Mouse (Mus musculus): ENCODE data around the gene Nedd9.
"Not testable (repeated sequence)": the region's sequence is repeated elsewhere in the genome, so short reads cannot be mapped to it uniquely, and the experiment has no call there.

Nedd9 gene

DNA sequence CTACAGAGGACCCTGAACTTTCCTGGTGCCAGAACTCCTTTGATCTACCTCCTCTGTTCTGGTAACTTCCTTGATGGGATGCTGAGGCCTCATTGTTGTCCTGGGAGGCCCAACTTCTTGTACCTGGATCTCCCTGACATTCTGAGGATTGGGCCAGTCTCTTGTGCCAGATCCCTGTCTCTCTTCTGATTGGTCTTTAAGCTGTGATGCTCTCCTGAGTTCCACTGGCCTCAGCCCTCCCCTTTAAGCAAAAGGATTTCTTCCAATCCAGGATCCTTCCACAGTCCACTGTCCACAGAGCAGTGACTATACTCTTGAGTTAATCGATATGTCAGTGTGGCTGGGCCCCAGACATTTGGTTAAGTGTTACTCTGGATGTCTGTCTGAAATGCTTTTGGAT is 112.3 kb downstream of the Nedd9 start:
- DNase-seq (ENCODE audit: low read depth, low spot score) = no peak

DNA sequence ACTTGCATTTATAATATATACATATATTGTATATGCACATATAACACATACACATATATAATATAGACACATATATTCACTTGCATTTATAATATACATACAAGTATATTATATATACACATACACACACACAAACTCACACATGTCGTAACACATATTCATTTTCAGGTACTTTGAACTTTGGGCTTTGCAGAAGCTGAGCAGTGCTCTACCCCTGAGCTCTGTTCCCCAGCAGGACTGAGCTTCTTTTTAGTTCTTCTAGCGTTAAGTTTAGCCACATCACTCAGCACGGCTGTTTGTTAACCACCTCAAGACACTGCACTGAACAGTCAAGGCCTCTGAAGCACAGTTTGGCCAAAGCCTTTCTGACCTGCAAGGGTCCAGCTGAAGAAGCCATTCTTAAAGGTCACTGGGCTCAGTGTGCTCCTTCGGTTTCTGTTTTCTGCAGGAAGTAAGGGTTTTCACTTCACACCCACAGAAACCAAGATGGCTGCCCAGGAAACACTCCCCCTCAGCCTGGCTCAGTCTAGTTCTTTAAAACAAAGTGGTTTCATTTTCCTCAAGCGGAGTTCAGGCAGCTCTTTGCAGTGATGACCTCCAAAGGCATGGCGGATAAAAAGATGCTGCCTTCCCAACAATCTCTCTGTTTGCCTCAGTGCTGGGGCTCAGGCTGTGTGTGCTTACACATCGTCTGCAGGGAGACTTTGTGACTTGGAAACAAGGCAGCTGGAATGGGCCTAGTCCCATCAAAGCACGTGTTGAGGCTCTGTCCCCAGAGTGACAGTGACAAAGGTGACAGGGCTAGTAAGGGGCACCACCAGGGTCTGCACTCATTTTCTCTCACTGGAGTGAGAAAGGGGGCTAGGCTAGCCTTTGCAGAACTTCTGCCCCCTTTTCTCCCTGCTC is 114.4 kb downstream of the Nedd9 start:
- no peak for DNase-seq (ENCODE audit: low read depth, low spot score)

DNA sequence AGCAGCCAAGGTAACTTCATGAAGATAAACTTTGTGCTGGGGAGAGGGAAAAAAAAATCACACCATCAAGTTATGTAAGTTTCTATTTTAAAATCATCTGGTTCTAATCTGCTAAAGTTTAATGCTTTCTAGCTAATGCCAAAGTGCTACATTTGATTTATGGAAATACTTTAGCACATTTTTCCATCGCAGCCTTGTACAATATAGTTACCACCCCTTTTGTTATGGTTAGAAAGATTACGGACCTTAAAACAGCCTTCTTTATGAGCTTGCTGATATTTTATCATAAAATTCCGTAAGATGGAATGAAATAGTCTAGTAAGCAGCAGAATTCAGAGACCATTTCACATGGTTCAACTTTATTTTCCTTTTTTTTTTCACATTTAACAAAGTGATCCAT is 115.6 kb downstream of the Nedd9 start:
- DNase-seq (ENCODE audit: low read depth, low spot score) = no peak

DNA sequence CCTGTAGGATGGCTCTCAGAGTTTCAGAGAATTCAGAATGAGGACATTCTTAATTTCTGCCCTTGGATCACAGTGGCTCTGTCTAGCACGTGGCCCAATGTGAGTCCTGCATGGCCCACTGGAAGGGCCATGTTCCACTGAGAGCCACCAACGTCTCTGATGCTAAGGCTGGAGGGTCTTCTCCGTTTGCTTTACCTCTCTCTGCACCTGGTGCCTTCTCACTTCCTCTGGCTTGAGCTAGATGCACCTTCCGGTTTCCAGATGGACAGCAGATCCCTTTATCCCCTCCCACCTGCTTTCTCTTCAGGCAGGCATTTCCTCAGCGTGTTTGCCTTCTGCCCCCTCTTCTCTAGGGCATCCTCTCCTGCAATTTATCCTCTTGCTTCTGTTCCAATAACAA is 118.5 kb downstream of the Nedd9 start:
- DNase-seq (ENCODE audit: low read depth, low spot score) = no peak

DNA sequence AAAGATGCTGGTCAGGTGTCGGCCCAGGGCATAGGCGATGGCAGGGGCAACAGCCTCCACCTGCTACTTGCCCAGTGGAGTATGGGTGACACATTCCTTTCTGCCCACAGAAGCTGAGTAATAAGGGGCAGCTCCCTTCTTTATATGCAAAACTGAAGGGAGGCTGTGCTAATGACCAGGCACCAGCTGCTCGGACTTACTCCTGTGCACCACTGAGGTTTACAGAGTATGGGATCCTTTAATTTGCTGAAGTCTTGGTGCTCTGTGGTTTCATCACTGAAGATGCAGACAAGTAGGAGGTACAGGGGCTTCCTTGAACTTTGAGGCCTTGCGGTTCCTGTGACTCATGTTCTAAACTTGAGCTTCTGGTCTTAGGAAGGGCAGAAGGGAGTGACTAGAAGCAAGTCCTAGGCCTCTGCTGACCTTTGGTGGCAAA is 120.0 kb downstream of the Nedd9 start:
- DNase-seq (ENCODE audit: low read depth, low spot score) = no peak

DNA sequence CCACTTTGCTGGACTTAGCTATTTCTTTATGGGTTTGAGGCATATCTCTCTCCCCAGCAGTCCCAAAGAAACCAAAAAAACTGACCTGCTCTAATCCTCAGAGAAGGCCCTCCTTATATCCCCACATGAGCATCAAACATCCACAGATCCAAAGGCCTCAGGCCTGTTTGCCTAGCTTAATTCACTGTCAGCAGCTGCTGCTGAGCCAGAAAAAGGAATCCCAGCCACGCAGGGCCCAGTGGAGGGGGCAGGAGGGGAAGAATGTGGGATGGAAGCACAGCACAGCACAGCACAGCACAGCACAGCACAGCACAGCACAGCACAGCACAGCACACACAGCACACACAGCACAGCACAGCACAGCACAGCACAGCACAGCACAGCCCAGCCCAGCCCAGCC is 120.6 kb downstream of the Nedd9 start:
- DNase-seq (ENCODE audit: low read depth, low spot score) = not testable (repeated sequence)

DNA sequence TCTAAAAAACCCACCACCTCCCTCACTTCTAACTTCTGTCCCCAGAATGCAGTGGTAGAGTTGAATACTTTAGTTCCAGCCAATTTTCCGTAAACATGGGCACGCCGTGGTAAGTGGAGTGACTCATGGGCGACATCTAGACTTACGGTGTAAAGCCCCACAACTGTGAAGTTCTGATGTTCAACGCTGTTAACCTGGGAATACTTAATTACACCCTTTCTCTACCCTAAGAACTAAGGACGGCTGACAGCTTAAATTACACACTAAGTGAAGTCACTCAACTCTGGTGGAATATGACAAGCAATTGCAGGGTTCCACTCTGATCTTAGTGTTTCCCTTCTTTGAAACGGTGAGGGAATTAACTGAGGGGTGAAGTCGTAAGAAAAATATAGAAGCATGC is 122.9 kb downstream of the Nedd9 start:
- DNase-seq (ENCODE audit: low read depth, low spot score) = no peak

DNA sequence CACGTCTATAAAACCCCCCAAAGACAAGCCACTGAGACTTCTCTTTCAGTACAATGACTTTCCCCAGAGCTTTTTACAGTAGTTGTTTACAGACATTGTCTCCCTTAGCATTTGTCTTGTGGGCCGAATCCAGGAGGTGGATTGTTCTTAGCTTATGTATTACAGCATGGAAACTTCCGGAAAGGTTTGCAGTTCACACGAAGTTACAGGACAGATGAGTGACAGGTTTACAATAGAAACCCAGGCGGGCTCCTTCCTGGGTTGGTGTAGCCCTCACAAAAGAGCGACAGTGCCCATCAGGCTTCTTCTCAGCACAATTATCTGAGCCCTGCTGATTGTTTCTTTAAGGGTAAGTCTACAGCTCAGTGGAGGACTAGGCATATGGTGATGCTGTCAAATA is 124.3 kb downstream of the Nedd9 start:
- no peak for DNase-seq (ENCODE audit: low read depth, low spot score)

DNA sequence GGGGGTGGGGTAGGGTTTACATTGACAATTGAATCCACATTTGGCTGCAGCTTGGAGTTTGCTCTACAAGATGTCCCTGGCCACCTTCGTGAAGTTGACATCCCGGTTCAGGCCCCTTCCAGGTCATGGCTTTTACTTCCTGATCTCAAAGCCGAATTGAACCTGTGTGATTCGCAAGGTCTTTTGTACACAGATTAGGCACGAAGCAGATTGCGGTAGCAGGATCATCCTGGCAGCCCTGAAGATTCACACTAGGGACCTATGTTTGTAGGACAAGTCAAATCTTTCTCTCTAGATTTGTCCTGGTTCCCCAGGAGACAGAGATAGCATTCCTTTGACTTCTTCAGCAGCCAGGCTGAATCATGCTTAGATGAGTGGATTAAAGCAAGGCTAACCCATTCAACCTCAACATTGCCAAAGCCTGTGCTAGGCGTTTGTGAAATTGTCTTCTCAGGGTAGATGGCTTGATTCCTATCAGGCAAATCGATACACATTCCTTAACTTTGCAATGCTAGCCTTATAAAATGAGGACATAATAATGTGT is 126.8 kb downstream of the Nedd9 start:
- DNase-seq (ENCODE audit: low read depth, low spot score) = no peak

DNA sequence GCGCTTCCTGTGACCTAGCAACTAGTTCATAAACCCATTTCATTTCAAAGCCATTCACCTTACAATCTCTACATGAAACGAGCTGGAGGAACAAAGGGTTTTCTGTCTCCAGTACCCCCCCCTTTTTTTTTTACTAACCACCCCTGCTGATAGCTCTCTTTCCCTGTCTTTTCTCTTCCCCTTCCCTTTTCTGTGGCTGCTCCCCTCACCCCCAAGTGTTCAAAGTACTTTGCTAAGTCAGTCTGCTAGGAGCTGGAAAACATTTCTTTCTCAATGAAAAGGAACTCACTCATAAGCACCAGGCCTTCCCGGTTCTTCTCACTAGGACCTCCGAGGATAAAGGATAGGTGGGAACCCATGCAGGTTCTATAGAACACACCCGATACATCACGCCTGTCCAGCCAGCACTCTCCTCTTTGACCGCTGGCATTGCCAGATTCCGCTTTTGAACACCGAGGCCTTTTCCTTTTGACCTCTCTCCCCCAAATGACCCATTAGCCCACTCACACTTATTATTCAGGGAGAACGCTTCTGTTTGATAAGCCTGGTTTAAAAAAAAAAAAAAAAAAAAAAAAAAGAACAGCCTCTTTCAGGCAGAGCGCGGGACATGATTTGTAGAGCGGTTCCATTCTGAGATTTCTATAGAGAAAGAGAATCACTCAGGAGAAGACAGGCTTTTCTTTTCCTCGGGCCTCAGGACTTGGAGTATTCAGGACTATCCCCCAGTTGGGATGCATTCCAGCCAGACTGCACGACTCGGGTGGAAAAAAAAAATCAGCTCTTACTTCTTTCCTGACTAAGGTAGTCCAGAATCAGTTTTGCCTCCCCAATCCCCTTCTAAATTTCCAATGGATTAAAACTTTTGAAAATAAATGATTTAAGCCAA is 127.6 kb downstream of the Nedd9 start:
- DNase-seq (ENCODE audit: low read depth, low spot score) = no peak

DNA sequence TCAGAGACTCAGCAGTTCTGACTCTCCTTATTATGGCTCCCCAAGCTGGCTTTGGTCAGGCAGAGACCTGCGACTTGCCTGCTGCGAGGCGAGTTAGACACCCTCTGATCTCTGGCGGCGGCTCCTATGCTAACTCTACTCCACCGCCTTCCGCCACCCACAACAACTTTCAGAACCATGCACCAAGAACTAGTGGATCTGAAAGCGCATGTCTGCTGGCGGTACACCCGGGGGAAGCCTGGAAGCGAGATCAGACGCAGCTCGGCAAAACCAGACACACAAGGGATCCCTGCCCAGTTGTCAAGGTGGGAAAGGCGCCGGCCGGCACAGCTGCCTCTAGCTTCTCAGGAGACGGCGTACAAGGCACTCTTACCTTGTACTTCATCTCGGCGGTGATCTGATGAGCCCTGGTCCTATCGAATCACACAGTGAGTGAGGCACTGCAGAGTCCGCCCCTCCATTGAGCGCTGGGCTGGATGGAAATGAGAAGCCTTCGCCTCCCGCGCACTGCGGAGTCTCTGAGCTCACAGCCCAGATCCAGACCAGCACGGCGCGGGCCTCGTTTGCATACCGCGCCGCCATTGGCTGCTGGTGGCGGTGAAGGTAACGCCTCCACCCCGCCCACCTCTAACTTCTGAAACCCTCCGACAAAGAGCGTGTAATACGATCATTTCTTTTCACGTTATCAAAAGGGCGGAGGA is 128.5 kb downstream of the Nedd9 start:
- peak; percentile 88 for DNase-seq (ENCODE audit: low read depth, low spot score)

DNA sequence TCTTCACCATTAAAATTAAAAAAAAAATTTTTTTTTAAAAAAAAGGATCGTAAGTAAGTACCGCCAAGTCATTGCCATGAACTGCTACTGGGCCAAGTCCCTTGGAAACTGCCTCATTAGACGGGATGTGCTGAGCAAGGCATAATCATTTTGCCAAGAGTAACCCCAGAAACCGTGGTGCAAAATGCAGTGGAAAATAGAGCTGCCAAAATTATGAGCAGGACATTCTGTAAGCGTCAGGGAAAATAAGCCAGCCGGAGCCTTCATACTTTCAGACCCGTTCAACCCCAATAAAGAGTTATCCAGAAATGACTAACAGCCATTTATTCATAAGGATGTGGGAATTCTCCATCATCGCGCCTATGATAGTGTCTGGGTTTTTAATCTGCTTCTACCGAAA is 129.2 kb downstream of the Nedd9 start:
- DNase-seq (ENCODE audit: low read depth, low spot score) = no peak

DNA sequence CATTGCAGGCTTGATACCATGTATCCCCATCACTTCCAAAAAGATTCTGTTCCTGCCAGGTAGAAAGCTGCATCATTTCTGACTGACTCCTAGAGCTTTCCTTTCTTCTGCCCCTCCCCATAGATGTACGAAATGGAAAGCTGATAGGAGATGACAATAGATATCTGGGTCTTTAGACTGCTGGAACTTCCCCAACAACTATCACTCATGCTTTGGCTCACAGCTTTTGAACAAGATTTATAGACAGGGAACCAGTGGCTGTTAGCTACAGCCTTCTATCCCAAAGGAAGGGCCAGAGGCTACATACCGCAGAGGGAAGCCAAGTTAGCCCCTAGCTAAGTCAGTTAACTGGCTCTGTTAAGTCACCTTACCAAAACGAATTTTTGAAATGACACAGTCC is 129.6 kb downstream of the Nedd9 start:
- DNase-seq (ENCODE audit: low read depth, low spot score) = no peak

DNA sequence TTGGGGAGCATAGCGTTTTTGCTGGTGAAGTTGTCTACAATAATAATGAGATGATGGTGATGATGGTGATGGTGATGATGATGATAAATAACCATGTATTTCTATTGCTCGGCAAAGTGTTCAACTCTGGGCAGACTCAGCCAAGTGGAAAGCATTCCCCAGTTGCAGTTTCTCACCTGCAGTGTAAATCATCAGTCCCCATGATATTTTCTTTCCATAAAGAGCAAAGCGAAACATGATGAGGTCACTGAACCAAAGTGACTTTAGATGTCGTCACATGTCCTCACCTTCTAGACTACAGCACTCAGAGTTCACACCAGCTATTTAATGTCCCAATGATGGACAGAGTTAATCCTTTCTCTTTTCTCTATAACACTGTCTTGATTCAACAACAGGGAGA is 130.0 kb downstream of the Nedd9 start:
- DNase-seq (ENCODE audit: low read depth, low spot score) = no peak

DNA sequence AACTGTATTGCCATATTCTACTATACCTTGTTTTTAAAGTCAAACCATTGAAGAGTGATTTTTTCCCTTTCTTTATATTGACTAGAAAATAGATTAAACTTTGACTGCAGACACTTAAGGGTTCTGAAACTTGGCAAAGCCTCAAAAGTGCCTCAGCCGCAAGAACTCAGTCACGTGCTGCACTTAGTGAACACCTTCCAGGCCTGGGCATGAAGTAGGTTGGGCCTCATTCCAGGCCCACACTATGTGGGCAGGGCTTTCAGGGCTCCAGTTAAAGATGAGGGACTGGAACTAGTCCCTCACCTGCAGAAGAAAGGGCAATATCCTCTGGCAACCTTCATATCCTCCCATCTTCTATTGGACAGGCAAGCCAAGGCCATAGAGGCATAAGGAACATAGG is 131.6 kb downstream of the Nedd9 start:
- DNase-seq (ENCODE audit: low read depth, low spot score) = no peak

DNA sequence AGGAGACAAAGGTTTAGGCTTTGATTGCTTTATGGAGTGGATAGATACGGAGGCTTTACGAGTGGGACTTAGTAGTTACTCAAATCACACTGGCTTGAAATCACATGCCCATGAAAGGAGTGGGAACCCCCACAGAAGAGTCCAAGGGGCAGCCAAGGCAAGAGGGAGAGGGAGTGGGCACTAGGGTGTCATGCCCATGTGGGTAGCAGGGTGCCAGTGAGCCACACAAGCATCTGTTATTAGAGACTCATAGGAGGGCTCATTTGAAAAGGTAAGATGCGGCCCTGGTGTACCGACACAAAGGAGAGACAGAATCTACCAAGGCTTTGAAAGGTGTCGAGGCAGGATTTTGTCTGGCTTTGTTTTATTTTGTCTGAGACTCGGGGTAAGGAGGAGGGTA is 132.6 kb downstream of the Nedd9 start:
- DNase-seq (ENCODE audit: low read depth, low spot score) = no peak

DNA sequence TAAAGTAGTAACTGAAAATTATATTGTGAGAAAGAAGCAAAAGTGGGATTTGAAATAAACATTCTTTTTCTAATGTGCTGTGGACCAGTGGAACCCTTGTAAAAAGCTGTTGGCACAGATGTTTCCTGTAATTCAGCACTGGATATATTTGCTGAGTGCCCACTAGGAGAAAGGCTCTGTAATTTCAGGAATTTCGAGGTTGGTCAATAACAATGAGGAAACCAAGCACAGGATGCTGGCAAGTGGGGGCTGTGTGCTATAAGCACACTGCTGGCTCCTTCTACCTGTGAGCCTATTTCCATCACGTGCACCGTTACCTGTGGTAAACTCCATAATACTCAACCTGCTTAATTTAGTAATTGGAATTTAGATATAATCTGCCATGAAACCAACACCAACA is 133.5 kb downstream of the Nedd9 start:
- no peak for DNase-seq (ENCODE audit: low read depth, low spot score)

DNA sequence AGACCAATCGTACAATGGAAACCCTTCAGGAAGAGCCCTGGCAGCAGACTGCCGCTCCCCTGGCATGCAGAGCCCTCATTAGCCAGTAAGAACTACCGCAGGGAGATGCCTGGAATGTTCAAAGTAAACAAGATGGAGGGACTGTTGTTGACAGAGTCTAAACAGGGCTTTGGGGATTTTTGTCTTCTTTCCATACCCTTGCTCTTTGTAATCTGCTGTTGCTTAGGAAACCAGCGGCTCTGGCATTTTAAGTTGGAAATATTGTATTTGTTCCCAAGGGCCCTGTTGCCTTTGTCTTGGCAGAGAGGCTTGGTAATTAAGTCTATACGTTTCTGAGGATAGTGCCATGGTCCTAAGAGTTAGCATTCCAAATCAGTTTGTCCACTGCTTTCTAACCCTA is 134.8 kb downstream of the Nedd9 start:
- no peak for DNase-seq (ENCODE audit: low read depth, low spot score)

DNA sequence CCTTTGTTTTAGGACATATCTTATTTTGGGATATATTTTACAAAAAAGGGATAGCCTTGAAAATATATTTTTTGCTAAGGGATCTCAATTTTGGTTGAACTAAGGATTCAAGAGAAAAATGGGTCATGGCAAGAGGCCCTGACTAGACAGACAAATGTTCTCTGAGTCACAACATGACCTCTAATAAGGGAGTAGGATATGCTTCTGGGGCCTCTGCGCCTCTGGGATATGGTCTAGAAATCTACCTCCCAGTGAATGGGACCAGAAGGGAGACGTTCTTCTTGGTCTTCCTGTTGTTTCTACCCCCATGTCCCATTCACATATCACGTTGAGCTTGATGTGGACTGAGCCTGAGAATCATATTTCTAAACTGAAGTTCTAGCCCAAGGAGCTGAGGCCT is 136.6 kb downstream of the Nedd9 start:
- no peak for DNase-seq (ENCODE audit: low read depth, low spot score)

DNA sequence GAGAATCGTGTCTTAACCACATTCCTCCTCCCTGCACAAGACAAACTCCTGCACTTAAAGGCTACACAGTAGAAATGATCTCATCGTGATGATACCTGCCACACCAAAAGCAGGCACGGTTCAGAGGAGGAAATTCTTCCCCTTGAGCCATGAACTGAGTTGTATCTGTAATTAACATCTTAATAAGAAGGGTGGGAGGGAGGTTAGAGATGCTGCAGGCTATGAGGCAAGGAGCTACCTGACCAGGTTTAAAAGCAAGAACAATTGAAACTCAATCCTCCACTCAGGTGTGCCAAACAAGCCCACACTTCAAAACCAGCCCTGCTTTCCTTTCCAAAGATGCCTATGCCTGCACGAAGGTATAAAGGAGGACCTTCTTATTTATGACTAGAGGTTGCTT is 137.4 kb downstream of the Nedd9 start:
- DNase-seq (ENCODE audit: low read depth, low spot score) = no peak

DNA sequence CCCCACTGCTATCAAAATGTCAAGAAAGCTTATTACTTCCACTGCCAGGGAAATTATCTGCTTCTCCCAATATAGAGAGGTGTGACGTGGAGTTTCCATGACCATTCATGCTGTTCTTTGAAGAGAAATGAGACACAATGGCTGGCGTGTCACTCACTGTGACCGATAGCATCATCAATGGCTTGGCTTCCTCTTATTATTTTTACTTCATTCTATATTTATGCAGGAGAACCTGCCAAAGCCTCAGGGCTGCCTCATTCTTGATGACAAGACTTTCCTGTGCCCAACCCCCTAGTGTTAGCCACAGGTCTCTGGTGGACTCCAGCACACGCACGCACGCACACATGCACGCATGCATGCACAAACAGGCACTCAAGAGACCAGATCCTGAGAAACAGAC is 141.4 kb downstream of the Nedd9 start:
- no peak for DNase-seq (ENCODE audit: low read depth, low spot score)

DNA sequence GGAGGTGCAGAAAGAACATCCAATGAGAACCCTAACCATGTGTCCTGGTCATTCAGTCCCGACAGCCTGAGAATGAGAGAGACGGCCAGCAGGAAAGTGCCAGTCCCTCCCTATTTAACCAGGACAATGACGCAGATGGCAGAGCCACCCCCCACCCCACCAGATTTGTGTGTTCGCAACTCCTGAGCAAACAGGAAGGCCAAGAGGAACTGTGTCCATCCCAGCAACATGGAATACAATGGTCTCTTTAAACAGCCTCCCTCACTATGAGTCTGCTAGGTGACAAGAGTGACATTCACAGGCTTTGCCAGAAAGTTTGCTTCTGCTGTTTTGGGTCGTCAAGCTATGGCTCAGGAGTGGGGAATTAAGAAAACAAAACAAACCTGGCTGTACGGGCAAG is 141.9 kb downstream of the Nedd9 start:
- DNase-seq (ENCODE audit: low read depth, low spot score) = no peak
